Mouse (Mus musculus) hindbrain, embryonic 14.5 days (tissue): ENCODE measurements around the gene Smarcd3. TPM values are rescaled to one million over a fixed set of nuclear protein-coding genes. Genes with fewer than 3 reads are reported as not detected.
A peak's percentile ranks its signal among the peaks of the same experiment; 100 is the strongest.
"Not testable (repeated sequence)": the region's sequence is repeated elsewhere in the genome, so short reads cannot be mapped to it uniquely, and the experiment has no call there.

ENCODE experiments used
- ATAC-seq: fragments of 200-750 bp; cut with Nextera tagmentation; 2 replicates; pipeline ENCODE4 v1.8.0; 2017; ENCODE audit warnings: moderate number of reproducible peaks, mild to moderate bottlenecking, moderate TSS enrichment, moderate library complexity; ENCODE audit not compliant: low FRiP score
- DNase-seq: peaks from one replicate; pipeline ENCODE4 v3.0.0-alpha.2; 2015; ENCODE audit warnings: low spot score
- H3K27ac ChIP-seq: fragments of 300-500 bp; sonication (generic); 2 replicates; pipeline ENCODE4 v1.5.1; 2014; ENCODE audit warnings: mild to moderate bottlenecking, moderate library complexity
- H3K27me3 ChIP-seq: fragments of 300-500 bp; sonication (generic); 2 replicates; pipeline ENCODE4 v1.6.1; 2014; ENCODE audit warnings: mild to moderate bottlenecking, low read length, mixed read lengths; ENCODE audit not compliant: control insufficient read depth, insufficient read depth
- H3K36me3 ChIP-seq: fragments of 300-500 bp; sonication (generic); replicated peaks from 2 replicates; pipeline ENCODE4 v1.6.1; 2014; ENCODE audit not compliant: control insufficient read depth, insufficient read depth
- H3K4me1 ChIP-seq: fragments of 300-500 bp; sonication (generic); replicated peaks from 2 replicates; pipeline ENCODE4 v1.6.1; 2014; ENCODE audit warnings: antibody characterized with exemption, low read length, mixed read lengths; ENCODE audit not compliant: control insufficient read depth, insufficient read depth
- H3K4me2 ChIP-seq: fragments of 300-500 bp; sonication (generic); replicated peaks from 2 replicates; pipeline ENCODE4 v1.6.1; 2014; ENCODE audit warnings: mild to moderate bottlenecking, moderate library complexity
- H3K4me3 ChIP-seq: fragments of 300-500 bp; sonication (generic); replicated peaks from 2 replicates; pipeline ENCODE4 v1.5.1; 2014; ENCODE audit warnings: mild to moderate bottlenecking, low read length
- H3K9ac ChIP-seq: fragments of 300-500 bp; sonication (generic); 2 replicates; pipeline ENCODE4 v1.6.1; 2014
- H3K9me3 ChIP-seq: fragments of 300-500 bp; sonication (generic); 2 replicates; pipeline ENCODE4 v1.6.1; 2016; ENCODE audit warnings: low read length; ENCODE audit not compliant: control insufficient read depth
- WGBS: fragments of 180-500 bp; shearing (Covaris S2); extraction: QIAGEN DNeasy Blood & Tissue Kit; methylation state at CpG from one replicate; pipeline ENCODE4 v1.1.7; 2014; 5-methylcytosine and 5-hydroxymethylcytosine counted together
- polyA plus RNA-seq: library from polyadenylated mRNA; unstranded; fragments of >200 nt; fragmentation: Nextera tagmentation; extraction: Ambion mirVana; gene quantifications from 2 replicates; pipeline ENCODE4 v1.2.1, GENCODE M21; 2014

The Smarcd3 gene
- polyA plus RNA-seq, 1 experiment from 2014 or later = 149 TPM

- Histone ChIP-seq H3K27ac (peak within 1 kb of the TSS; percentile 69), H3K4me1 (peaks cover 13% of the 10 kb centered on the region), H3K36me3 (peaks cover 34% of the 10 kb centered on the region), H3K27me3 (no peaks in the 10 kb centered on the region), H3K9me3 (no peaks in the 10 kb centered on the region), H3K4me2 (peak within 1 kb of the TSS; percentile 75), H3K4me3 (peak within 1 kb of the TSS; percentile 58), H3K9ac (peak within 1 kb of the TSS; percentile 75)
- DNase-seq = peak; percentile 85
- peak; percentile 89 for ATAC-seq
- under 1% methylated on average over 41 of the region's 43 CpGs for WGBS
Measured at GRCm38 (mm10) chr5:24586547-24587199, 37.5 kb downstream of the Smarcd3 start, which contains the start of gene Chpf2. Chpf2 (plus strand) TSS chr5:24586741.

- Histone ChIP-seq H3K9ac (peak overlapping the region; percentile 75), H3K4me2 (peak overlapping the region; percentile 75), H3K9me3 (no peaks in the 10 kb centered on the region), H3K27me3 (no peaks in the 10 kb centered on the region), H3K27ac (peak overlapping the region; percentile 69), H3K4me1 (peaks cover 13% of the 10 kb centered on the region), H3K4me3 (peak overlapping the region; percentile 58), H3K36me3 (peaks cover 29% of the 10 kb centered on the region)
- ATAC-seq (peak; percentile 29), DNase-seq (no peak)
- 10% methylated on average over 8 of the region's 8 CpGs for WGBS
Measured at GRCm38 (mm10) chr5:24586106-24586505, 38.1 kb downstream of the Smarcd3 start.

DNA sequence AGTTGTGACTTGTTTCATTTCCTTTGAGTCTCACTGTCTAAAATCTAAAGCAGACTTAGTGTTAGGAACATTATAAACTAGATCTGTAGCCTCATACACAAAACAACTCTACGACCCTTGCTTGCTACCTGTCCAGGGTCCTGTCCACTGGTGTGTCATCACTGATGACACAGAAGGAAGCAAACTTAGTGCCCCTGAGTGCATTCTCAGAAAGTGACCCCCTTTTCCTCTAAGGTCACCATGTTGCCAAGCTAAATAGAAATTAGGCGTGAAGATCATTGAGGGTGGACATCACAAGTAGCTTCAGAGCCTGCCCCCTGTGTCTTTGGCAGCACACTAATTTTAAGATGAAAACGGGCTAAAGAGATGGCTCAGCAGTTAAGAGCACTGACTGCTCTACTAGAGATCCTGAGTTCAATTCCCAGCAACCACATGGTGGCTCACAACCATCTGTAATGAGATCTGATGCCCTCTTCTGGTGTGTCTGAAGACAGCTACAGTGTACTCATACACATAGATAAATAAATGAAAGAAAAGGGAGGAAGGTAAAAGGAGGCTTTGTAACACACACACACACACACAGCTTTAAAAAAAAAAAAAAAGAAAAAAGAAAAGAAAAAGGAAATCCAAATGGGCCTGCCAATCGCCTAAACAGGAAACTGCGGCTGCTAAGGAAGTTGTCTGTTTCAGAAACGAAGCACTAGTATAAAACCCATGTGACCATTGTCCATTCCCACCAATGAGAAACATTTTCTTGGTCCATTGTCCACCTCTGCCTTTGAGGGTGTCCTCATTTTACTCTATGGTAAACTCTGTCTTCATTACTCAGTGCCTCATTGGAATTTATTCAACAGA is 45.9 kb downstream of the Smarcd3 start:
- peaks cover 14% of the 10 kb centered on the region for H3K4me1 ChIP-seq

DNA sequence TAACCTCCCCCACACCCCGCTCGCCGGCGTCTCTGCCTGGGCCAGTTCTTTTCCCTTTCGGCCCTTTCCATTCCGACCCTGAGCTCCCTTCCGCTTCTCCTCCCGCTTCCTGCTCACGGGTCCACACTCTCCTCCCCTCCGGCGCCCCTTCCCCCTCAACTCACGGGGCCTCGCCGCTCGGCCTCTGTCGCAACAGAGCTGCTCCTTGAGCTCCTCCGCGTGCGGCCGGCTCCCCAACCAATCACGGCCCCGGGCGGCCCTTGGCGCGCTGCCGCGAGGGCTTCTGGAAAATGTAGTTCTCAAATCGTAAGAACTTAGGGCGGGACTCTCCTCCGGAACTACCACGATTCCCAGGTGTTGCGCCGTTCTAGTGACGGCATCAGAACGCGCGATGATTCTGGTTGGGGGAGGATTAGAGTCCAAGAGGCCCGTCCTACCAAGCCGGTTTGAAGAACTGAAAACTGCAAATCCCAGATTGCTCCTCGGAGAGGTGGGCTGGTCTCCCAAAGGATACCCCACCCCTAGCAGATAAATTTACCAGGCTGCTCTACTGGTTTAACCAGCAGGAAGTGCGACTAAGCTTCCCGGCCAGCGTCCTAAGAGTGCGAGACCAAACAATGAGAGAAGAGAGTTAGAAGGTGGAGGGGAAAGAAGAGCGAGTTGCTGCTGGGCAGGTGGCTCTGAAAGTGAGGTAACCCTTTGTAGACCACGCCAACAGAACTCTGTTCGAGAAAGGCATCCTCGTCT is 46.9 kb downstream of the Smarcd3 start, which contains the start of gene Abcf2:
Gene Abcf2, minus strand, starts transcription at position 285 of the 747 bp plus-strand sequence.
- Histone ChIP-seq H3K27ac (peak within 1 kb of the TSS; percentile 79), H3K4me3 (peak within 1 kb of the TSS; percentile 85), H3K4me2 (peak within 1 kb of the TSS; percentile 67), H3K9ac (peak within 1 kb of the TSS; percentile 79), H3K27me3 (no peaks in the 10 kb centered on the region), H3K4me1 (peaks cover 14% of the 10 kb centered on the region), H3K9me3 (no peaks in the 10 kb centered on the region), H3K36me3 (peaks cover 31% of the 10 kb centered on the region)
- ATAC-seq = peak; percentile 96
- WGBS = under 1% methylated on average over 48 of the region's 48 CpGs
- peak; percentile 100 for DNase-seq

More for the DNA sequence above, 45.9 kb downstream of the Smarcd3 start:
- DNase-seq (no peak), ATAC-seq (no peak)
- Histone ChIP-seq H3K4me3 (peak overlapping the region; percentile 85), H3K9ac (peak overlapping the region; percentile 53), H3K4me2 (peak overlapping the region; percentile 67), H3K27ac (0 out of 2 replicates have a peak overlapping the region, but pooled peaks have one; percentile 45), H3K36me3 (peaks cover 21% of the 10 kb centered on the region), H3K9me3 (no peaks in the 10 kb centered on the region), H3K27me3 (no peaks in the 10 kb centered on the region)
- 71% methylated on average over 6 of the region's 6 CpGs for WGBS

DNA sequence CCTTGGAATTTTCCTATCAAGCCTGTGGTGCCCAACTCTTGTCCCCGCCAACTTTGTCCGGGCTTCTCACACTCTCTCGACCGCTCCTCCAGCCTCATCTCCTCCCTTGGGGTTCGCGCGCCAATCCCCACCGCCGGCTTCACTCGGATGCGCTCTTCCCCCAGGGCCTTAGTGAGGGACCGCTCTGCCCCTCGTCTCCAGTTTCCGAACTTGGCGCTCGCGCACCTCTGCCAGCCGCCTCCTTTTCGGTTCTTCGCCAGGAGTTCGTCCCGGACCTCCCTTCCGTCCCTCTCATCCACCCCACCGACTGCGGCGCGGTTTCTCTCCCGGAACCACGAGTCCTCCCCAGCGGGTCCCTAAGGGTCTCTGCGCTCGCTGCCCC is 47.4 kb downstream of the Smarcd3 start:
- H3K27ac ChIP-seq = peak overlapping the region; percentile 79
- WGBS = 0% methylated on average over 32 of the region's 32 CpGs
- H3K27me3 ChIP-seq = no peaks in the 10 kb centered on the region
- H3K9me3 ChIP-seq = no peaks in the 10 kb centered on the region
- peaks cover 36% of the 10 kb centered on the region for H3K36me3 ChIP-seq
- H3K4me3 ChIP-seq = peak overlapping the region; percentile 85
- no peak for DNase-seq
- ATAC-seq = peak; percentile 14
- peaks cover 14% of the 10 kb centered on the region for H3K4me1 ChIP-seq
- peak overlapping the region; percentile 79 for H3K9ac ChIP-seq
- peak overlapping the region; percentile 67 for H3K4me2 ChIP-seq

GRCm38 (mm10) chr5:24575948-24576347 is 48.3 kb downstream of the Smarcd3 start:
- no peak for ATAC-seq
- peaks cover 45% of the 10 kb centered on the region for H3K36me3 ChIP-seq
- H3K27me3 ChIP-seq = no peaks in the 10 kb centered on the region
- H3K4me3 ChIP-seq = no peak overlapping the region
- 91% methylated on average over 1 of the region's 1 CpGs for WGBS
- H3K4me2 ChIP-seq = peak overlapping the region; percentile 67
- no peaks in the 10 kb centered on the region for H3K9me3 ChIP-seq
- peak overlapping the region; percentile 79; the same call in 1 of the 2 replicates for H3K9ac ChIP-seq
- DNase-seq = no peak
- H3K4me1 ChIP-seq = peaks cover 14% of the 10 kb centered on the region
- H3K27ac ChIP-seq = no peak overlapping the region

DNA sequence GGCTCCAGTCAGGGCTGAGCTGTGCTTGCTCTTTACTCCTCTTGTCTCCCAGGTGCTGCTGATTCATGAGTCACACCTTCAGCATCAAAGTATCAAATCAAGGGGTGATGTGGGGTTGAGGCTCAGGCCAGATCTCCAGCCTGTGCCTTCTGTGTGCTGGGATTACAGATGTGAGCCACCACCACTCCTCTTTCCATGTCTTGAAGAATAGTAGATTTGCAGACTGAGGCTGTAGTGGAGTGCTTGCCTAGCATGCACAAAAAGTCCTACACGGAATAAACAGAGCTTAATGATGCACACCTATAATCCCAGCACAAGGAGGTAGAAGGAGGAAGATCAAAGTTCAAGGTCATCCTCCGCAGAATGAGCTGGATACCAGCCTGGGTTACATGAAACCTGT is 67.5 kb downstream of the Smarcd3 start, which contains the start of gene 4931409K22Rik:
Gene 4931409K22Rik, minus strand, starts transcription at position 101 of the 400 bp plus-strand sequence.
- no peak within 1 kb of the TSS for H3K4me2 ChIP-seq
- WGBS = 75% methylated on average over 2 of the region's 2 CpGs
- H3K4me3 ChIP-seq = no peak within 1 kb of the TSS
- H3K36me3 ChIP-seq = no peaks in the 10 kb centered on the region
- H3K27me3 ChIP-seq = no peaks in the 10 kb centered on the region
- ATAC-seq (no peak), DNase-seq (no peak)
- H3K9me3 ChIP-seq = no peaks in the 10 kb centered on the region
- H3K9ac ChIP-seq = no peak within 1 kb of the TSS
- H3K27ac ChIP-seq = no peak within 1 kb of the TSS
- no peaks in the 10 kb centered on the region for H3K4me1 ChIP-seq

- WGBS = 90% methylated on average over 7 of the region's 7 CpGs
- H3K4me1 ChIP-seq = peaks cover 12% of the 10 kb centered on the region
- not testable (repeated sequence) for H3K9me3 ChIP-seq, H3K27ac ChIP-seq, ATAC-seq, H3K36me3 ChIP-seq, H3K27me3 ChIP-seq, H3K9ac ChIP-seq, DNase-seq, H3K4me3 ChIP-seq, H3K4me2 ChIP-seq
Measured at GRCm38 (mm10) chr5:24555335-24555734, 68.9 kb downstream of the Smarcd3 start.
